Mouse (Mus musculus): ENCODE measurements around the gene Olfr211. TPM values are rescaled to one million over a fixed set of nuclear protein-coding genes. Genes with fewer than 3 reads are reported as not detected.

Olfr211 gene
- polyA plus RNA-seq (2021; fragmentation: Nextera tagmentation) = not detected in 2 replicates
- long read RNA-seq, experiment 1 = 0 reads
- long read RNA-seq, experiment 2 = 0 reads

GRCm38 (mm10) chr6:116488791-116489190 lies at the start of gene Olfr211:
TSS of gene Olfr211 (plus strand) at chr6:116489091.

DNA sequence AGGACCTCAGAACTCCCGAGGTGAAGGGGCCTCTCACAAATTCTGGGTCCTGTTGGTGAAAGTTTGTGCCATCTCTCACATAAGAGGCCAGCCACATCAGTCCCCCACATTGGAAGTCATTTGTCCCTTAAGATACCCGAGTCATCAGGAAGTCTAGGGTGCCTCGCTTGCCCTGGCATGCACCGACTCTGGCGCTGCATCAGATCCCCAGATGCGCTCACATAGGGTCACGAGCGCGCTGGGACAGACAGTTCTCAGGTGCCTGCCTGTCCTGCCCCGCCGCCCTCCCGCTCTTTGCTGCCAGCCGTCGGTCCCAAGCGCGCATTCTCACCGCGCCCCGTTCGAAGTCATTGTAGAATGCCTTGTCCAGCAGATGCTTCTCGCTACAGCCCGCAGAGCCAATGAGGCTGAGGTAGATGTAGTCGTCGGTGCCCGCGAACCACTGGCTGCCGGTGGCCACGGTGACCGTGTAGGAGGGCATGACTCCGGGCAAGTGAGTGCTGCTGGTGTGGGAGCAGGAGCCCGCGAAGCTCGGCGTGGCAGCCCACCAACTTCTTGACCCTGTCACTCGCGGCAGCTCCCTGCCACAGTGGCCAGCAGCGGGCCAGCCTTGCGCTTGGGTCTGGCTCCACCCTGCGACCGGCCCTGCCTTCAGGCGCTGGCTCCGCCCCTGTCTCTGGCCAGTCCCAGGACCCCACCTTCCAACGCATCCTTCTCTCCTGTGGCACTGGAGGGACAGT lies 28.2 kb upstream of the Olfr211 start, which contains the start of gene Alox5:
Alox5 (minus strand) TSS at position 635 of the 740 bp plus-strand sequence.

GRCm38 (mm10) chr6:116506302-116507003 lies 17.6 kb downstream of the Olfr211 start, which contains the start of gene Olfr212:
TSS of gene Olfr212 (plus strand) at chr6:116506516.

DNA sequence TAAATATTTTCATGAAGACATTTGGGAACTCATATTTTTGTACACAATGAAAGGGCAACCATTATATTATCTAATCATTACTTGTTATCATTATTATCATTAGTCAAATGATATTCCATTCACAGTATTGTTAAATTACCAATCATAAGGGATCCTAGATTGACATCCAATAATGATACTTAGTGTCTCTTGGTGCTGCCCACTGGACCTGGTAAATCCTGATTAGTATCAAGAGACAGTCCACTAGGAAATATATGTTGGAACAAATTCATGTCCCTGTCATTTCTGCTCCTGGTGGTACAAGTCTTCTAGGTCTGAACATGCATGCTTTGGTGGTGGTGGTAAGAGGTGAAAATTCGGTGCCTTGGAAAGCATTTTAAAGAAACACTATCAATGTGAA lies 49.3 kb downstream of the Olfr211 start, which contains the start of gene Olfr213:
Olfr213 (plus strand) TSS at position 301 of the 400 bp plus-strand sequence.

Other genes starting within 250 kb of the Olfr211 start
- gene Zfand4, start 224.9 kb upstream of the Olfr211 start, polyA plus RNA-seq (2021; fragmentation: Nextera tagmentation) = 1.3 and 1.9 TPM in 2 replicates
- gene March8, start 151.1 kb upstream of the Olfr211 start, polyA plus RNA-seq (2021; fragmentation: Nextera tagmentation) = 12.2 and 26.5 TPM in 2 replicates
- 0.44 and 0.45 TPM in 2 replicates for gene Alox5, start 27.9 kb upstream of the Olfr211 start, polyA plus RNA-seq (2021; fragmentation: Nextera tagmentation)
- gene Olfr212, start 17.4 kb downstream of the Olfr211 start, polyA plus RNA-seq (2021; fragmentation: Nextera tagmentation) = not detected in 2 replicates
- gene Olfr213, start 49.4 kb downstream of the Olfr211 start, polyA plus RNA-seq (2021; fragmentation: Nextera tagmentation) = not detected in 2 replicates
- gene Gm5580, start 62.0 kb downstream of the Olfr211 start, polyA plus RNA-seq (2021; fragmentation: Nextera tagmentation) = 0.16 and 0.64 TPM in 2 replicates
- gene Olfr214, start 65.1 kb downstream of the Olfr211 start, polyA plus RNA-seq (2021; fragmentation: Nextera tagmentation) = not detected in 2 replicates
- gene Olfr215, start 95.1 kb downstream of the Olfr211 start, polyA plus RNA-seq (2021; fragmentation: Nextera tagmentation) = not detected in 2 replicates
- 18.2 and 24.3 TPM in 2 replicates for gene Zfp422, start 139.9 kb downstream of the Olfr211 start, polyA plus RNA-seq (2021; fragmentation: Nextera tagmentation)
- gene Depp1, start 161.5 kb downstream of the Olfr211 start, polyA plus RNA-seq (2021; fragmentation: Nextera tagmentation) = 0.59 and 1.3 TPM in 2 replicates
- gene Rassf4, start 184.9 kb downstream of the Olfr211 start, polyA plus RNA-seq (2021; fragmentation: Nextera tagmentation) = 4.4 and 4.5 TPM in 2 replicates
- 0.03 TPM in 1 of 2 replicates, not detected in the other for gene Tmem72, start 227.8 kb downstream of the Olfr211 start, polyA plus RNA-seq (2021; fragmentation: Nextera tagmentation)

All from left cerebral cortex, adult 6 months (tissue).